Mouse (Mus musculus) ES-Bruce4 (cell line): ENCODE results near the gene Myct1. TPM values are rescaled to one million over a fixed set of nuclear protein-coding genes. Genes with fewer than 3 reads are reported as not detected.

ENCODE experiments used
- H3K27ac ChIP-seq: 2 replicates; pipeline ENCODE4 v1.5.1; 2012; ENCODE audit warnings: low read length, inconsistent platforms; ENCODE audit not compliant: insufficient read depth
- H3K27me3 ChIP-seq: 2 replicates; pipeline ENCODE4 v1.6.1; 2012; ENCODE audit warnings: mild to moderate bottlenecking, low read length, inconsistent platforms; ENCODE audit not compliant: control insufficient read depth, poor library complexity, insufficient read depth, severe bottlenecking
- H3K36me3 ChIP-seq: 2 replicates; pipeline ENCODE4 v1.6.1; 2012; ENCODE audit warnings: inconsistent platforms, mild to moderate bottlenecking, low read length, moderate library complexity; ENCODE audit not compliant: control insufficient read depth, poor library complexity, insufficient read depth, severe bottlenecking
- H3K4me1 ChIP-seq: one replicate; pipeline ENCODE4 v1.8.1; 2011; ENCODE audit warnings: low read length; ENCODE audit not compliant: control insufficient read depth, insufficient read depth
- H3K4me3 ChIP-seq: 2 replicates; pipeline ENCODE4 v1.5.1; 2011; ENCODE audit warnings: low read depth, mild to moderate bottlenecking, low read length
- H3K9ac ChIP-seq: 2 replicates; pipeline ENCODE4 v1.6.1; 2012; ENCODE audit warnings: low read depth, mild to moderate bottlenecking, inconsistent platforms; ENCODE audit not compliant: poor library complexity, severe bottlenecking
- H3K9me3 ChIP-seq: replicated peaks from 2 replicates; pipeline ENCODE4 v1.6.1; 2012; ENCODE audit warnings: mild to moderate bottlenecking, low read length, inconsistent platforms; ENCODE audit not compliant: control insufficient read depth, poor library complexity, insufficient read depth, severe bottlenecking
- CTCF ChIP-seq: IDR thresholded peaks from one replicate; pipeline ENCODE4 v1.8.1; 2011; ENCODE audit warnings: low read depth, low read length
- EP300 ChIP-seq: IDR thresholded peaks from 2 replicates; pipeline ENCODE4 v1.6.1; 2011; ENCODE audit warnings: low read depth, low read length; ENCODE audit not compliant: insufficient read depth
- POLR2A ChIP-seq: IDR thresholded peaks from one replicate; pipeline ENCODE4 v1.8.1; 2011; ENCODE audit warnings: low read length; ENCODE audit not compliant: insufficient read depth
- polyA plus RNA-seq: library from polyadenylated mRNA; stranded (reverse); fragments of >200 nt; gene quantifications from 2 replicates; pipeline ENCODE4 v1.2.4, GENCODE M21; 2011; ENCODE audit warnings: low read depth; ENCODE audit not compliant: missing spikeins, insufficient read depth, insufficient read length

Myct1 gene
- polyA plus RNA-seq, 1 experiment = not detected

DNA sequence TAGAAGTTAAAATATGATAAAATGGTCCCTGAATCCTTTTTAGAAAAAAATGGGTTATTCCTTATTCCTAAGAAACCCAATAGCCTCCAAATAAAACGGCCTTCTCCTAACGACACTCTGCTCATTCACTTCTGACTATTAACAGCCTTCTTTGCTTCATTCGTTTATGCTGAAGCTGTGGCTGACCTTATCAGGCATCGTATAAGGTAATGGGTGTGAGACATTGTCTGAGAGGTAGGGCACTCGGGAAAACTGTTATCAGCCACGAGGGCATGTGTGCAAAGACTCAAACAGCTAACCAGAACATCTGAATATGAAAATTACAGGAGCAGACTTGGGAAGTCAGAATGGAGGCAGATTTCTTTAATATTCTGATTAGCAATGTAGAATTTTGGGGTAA is 3.0 kb downstream of the Myct1 start:
- TF ChIP-seq POLR2A = no peak
- no peak for TF ChIP-seq EP300
- no peaks in the 10 kb centered on the region for H3K9me3 ChIP-seq
- no peak overlapping the region for H3K9ac ChIP-seq
- H3K27me3 ChIP-seq = no peaks in the 10 kb centered on the region
- H3K27ac ChIP-seq = no peak overlapping the region
- H3K4me1 ChIP-seq = no peaks in the 10 kb centered on the region
- H3K4me3 ChIP-seq = no peak overlapping the region
- H3K36me3 ChIP-seq = no peaks in the 10 kb centered on the region

DNA sequence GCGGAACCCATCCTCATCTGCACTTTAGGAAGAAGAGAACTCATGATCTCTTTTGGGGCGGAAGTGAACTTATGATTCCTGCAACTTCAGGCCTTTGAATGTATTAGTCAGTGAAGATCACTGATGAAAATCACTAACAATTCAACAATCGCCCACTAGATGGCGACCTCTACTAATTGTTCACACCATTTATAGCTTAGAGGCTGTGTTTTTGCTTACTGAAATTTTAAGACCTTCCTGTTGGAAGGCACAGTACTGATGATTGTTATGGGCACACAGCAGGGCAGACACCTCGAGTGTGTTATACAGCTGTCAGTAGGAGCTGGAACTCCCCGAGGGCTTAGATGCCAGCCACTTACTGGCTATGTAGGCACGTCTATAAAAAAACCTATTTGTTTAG is 6.5 kb downstream of the Myct1 start:
- Histone ChIP-seq H3K4me3 (no peak overlapping the region), H3K36me3 (no peaks in the 10 kb centered on the region), H3K9me3 (no peaks in the 10 kb centered on the region), H3K9ac (no peak overlapping the region), H3K27me3 (no peaks in the 10 kb centered on the region), H3K27ac (no peak overlapping the region), H3K4me1 (no peaks in the 10 kb centered on the region)
- TF ChIP-seq CTCF (no peak), EP300 (no peak), POLR2A (no peak)

DNA sequence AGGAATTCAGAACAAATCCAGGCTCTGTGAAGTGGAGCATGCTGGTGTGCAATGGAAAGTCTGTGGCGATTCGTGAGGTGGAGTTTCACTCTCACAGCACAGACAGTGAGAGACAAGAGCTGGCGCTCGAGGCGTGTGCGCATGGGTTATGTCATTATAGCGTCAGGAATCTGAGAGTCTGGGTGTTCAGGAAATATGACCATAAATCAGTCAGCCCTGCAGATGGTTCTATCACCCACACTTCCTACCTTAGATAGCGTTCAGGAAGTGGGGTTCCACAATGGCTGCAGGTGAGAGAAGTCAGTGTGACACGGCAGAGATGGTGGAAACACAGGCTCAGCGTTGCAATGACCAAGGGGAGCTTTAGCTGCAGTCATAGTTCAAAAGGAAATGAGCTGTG is 9.9 kb downstream of the Myct1 start:
- Histone ChIP-seq H3K27ac (no peak overlapping the region), H3K9ac (no peak overlapping the region), H3K36me3 (no peaks in the 10 kb centered on the region), H3K4me1 (no peaks in the 10 kb centered on the region), H3K4me3 (no peak overlapping the region), H3K27me3 (no peaks in the 10 kb centered on the region), H3K9me3 (no peaks in the 10 kb centered on the region)
- TF ChIP-seq EP300 = no peak
- TF ChIP-seq POLR2A = no peak
- TF ChIP-seq CTCF = no peak

DNA sequence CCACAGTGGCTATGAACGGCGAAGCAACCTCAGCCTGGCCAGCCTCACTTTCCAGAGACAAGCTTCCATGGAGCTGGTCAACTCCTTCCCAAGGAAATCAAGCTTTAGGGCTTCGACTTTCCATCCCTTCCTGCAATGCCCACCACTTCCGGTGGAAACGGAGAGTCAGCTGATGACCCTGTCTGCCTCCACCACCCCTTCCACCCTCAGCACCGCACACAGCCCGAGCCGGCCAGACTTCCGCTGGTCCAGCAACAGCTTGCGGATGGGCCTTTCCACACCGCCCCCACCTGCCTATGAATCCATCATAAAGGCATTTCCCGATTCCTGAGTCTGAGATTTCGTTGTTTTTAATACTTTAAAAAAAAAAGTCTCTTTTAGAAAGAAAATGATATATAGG is 10.8 kb downstream of the Myct1 start:
- no peak overlapping the region for H3K4me3 ChIP-seq

DNA sequence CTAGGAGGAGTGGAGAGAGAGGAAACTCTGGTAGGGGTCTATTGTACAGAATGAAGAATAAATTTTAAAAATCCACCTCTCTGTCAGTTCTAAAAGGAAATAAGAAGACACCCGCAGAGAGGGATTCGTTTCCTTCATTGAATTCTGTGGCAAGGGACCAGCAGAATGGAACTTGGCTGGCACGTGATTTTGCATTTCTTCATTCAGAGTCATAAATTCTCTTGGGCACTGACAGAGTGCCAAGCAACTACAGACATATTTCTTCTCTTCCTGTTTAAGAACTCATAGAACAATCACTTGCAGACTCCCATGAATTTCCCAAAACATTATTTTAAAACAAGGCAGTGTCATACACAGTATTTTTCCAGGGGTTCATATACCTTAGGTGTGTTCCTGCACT is 15.3 kb downstream of the Myct1 start:
- Histone ChIP-seq H3K27me3 (no peaks in the 10 kb centered on the region; the same call in 1 of the 2 replicates), H3K4me1 (no peaks in the 10 kb centered on the region), H3K9ac (no peak overlapping the region), H3K4me3 (no peak overlapping the region), H3K36me3 (no peaks in the 10 kb centered on the region), H3K9me3 (no peaks in the 10 kb centered on the region), H3K27ac (no peak overlapping the region)
- TF ChIP-seq EP300 = no peak
- no peak for TF ChIP-seq CTCF
- no peak for TF ChIP-seq POLR2A

More for the DNA sequence above, 10.8 kb downstream of the Myct1 start:
- Histone ChIP-seq H3K27me3 (no peaks in the 10 kb centered on the region), H3K4me1 (no peaks in the 10 kb centered on the region), H3K9ac (no peak overlapping the region), H3K27ac (no peak overlapping the region), H3K36me3 (no peaks in the 10 kb centered on the region), H3K9me3 (no peaks in the 10 kb centered on the region)
- TF ChIP-seq POLR2A = no peak
- no peak for TF ChIP-seq EP300
- no peak for TF ChIP-seq CTCF

DNA sequence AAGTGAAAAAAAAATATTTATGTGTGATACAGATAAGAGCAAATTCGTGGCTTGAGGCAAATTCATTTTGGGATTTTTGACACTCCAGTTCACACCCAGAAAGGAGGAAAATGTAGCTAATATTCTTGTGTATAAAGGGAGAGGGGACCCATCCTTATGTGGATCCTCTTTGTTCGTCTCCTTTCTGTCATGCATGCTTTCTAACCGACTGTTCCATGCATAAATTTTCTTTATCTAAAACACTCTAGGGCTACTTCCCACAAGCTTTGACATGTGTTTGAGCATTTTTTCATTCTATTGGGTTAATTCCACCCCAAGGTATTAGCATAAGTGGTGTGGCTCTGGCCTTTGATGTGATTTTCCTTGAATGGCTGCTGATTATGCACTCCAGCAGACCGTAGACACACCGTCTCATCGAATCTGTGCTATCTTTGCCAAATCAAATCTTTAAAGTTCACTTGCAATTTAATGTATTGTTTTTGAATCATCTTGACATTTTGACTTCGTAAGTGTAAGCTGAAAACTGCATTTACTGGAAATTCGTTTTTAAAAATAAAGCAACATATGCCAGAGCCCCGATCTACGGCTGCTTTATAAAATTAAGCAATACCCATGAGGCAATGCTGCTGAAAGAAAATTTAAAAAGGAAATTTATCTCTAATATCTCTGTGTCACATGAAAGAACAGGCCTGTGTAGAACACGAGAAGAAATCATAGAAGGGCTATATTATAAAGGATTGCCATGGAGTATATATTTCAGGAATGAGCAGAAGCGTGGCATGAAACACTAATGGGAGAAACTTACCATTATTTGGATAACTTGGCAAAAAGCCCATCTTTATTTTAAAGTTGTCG is 21.8 kb downstream of the Myct1 start:
- TF ChIP-seq EP300 (no peak), POLR2A (no peak), CTCF (no peak)
- Histone ChIP-seq H3K9ac (no peak overlapping the region), H3K36me3 (no peaks in the 10 kb centered on the region), H3K27me3 (no peaks in the 10 kb centered on the region; the same call in 1 of the 2 replicates), H3K4me1 (no peaks in the 10 kb centered on the region), H3K9me3 (no peaks in the 10 kb centered on the region), H3K27ac (no peak overlapping the region), H3K4me3 (no peak overlapping the region)
